Mouse (Mus musculus) right cerebral cortex, postnatal 4 days (tissue): ENCODE measurements around the gene Ccdc60.
A peak's percentile ranks its signal among the peaks of the same experiment; 100 is the strongest.
"Not testable (repeated sequence)": the region's sequence is repeated elsewhere in the genome, so short reads cannot be mapped to it uniquely, and the experiment has no call there.

Experiments used
- DNase-seq: peaks from one replicate; pipeline ENCODE4 v3.0.0-alpha.2; 2022

Gene Ccdc60

GRCm38 (mm10) chr5:116288849-116289570 lies at the start of gene Ccdc60:
Gene Ccdc60 (minus strand): TSS chr5:116288985.
- no peak for DNase-seq

DNA sequence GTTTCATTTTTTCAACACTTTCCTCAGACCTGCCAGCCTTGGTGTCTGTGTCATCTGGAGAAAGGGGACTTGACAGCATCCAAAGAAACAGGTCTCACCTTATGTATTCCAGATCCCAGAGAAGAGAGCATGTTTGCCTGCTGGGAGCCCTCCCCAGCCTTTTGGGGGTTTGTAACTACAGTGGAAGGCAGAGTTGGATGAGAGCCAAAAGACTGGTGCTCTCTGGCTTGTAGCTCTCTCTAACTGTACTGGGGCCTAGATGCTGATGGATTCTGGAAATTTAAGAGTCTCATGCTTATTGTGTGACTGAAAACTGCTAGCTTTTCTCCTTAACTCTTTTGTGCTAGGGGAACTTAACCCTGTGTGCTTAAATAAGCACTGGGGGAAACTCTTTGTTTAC lies 47.4 kb upstream of the Ccdc60 start:
- DNase-seq, result no peak

DNA sequence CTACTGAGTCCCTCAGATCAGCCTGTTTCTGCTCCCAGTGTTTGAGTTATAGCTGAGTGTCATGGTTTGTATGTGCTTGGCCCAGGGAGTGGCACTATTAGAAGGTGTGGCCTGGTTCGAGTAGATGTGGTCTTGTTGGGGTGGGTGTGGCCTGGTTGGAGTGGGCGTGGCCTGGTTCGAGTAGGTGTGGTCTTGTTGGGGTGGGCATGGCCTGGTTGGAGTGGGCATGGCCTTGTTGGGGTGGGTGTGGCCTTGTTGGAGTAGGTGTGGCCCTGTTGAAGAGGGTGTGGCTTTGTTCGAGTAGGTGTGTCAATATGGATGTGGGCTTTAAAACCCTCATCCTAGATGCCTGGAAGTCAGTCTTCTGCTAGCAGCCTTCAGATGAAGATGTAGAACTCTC lies 40.1 kb upstream of the Ccdc60 start:
- DNase-seq, result no peak

GRCm38 (mm10) chr5:116323401-116323800 lies 34.6 kb upstream of the Ccdc60 start:
- no peak for DNase-seq

GRCm38 (mm10) chr5:116322365-116323027 lies 33.7 kb upstream of the Ccdc60 start:
- peak; percentile 15 for DNase-seq

DNA sequence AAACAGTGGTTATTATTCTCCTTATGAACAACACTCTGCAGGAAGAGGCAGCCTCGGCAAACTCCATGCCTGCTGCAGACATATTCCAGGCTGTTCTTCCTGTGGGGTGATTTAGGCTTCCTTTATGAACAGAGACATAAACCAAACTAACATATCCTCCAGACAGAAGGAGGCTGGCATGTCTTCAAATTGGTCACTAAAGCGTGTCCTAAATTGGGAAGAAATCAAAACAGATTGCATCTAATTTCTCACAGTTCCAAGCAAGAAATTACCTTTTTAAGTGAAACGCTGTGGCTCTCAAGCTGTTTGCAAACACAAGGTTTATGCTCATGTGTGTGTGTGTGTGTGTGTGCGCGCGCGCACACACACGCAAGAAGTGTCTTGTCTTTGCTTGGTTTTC lies 24.9 kb upstream of the Ccdc60 start:
- no peak for DNase-seq

DNA sequence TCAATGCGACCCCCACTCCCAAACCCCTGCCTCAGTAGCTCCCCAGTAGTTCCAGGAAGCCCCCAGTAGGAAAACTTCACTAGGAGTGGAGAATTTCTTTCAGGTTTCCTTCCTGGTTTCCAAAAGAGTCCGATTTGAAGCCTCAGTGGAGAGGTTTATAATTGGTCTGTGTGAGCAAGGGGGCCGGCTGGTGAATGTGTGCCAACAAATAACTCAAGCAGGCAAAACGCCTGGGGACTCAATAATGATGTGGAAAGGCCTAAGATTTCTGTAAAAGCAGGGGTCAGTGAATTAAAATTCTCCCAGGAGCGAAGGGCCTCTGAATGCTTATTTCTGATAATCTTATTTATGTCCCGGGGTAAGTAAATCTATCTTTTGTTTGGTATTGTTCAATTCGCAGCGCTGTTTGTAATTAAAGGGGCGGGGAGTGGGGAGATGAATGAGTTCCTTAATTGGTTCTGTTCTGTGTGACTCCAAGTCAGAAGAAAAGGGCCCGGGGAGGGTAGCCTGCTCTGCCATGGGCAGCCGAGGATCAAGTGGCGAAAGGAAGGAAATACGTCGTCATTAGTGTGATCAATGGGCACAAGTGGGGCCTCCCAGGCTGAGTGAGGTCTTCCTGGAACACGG lies 23.4 kb upstream of the Ccdc60 start:
- DNase-seq, result no peak

GRCm38 (mm10) chr5:116311636-116312035 lies 22.9 kb upstream of the Ccdc60 start:
- no peak for DNase-seq

DNA sequence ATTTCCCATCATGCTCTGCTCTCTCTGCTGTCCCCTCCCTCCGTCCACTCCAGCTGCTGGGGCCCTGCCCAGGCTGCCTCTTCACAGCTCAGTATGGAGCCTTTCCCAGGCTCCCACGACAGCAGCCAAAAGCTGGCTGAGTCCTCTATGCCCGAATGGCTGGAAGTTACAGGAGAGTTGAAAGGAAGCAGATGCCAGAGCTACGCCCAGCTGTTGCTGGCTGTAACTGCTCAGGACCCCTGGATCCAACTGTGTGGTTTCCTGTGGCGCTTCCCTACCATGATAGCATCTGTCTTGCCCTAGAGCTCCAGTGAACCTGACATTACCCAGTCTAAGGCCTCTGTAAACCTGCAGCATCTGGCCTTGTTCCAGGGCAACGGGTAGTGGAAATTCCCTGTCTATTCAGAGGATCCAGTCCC lies 20.6 kb upstream of the Ccdc60 start:
- no peak for DNase-seq

GRCm38 (mm10) chr5:116305557-116305956 lies 16.8 kb upstream of the Ccdc60 start:
- DNase-seq, result no peak

DNA sequence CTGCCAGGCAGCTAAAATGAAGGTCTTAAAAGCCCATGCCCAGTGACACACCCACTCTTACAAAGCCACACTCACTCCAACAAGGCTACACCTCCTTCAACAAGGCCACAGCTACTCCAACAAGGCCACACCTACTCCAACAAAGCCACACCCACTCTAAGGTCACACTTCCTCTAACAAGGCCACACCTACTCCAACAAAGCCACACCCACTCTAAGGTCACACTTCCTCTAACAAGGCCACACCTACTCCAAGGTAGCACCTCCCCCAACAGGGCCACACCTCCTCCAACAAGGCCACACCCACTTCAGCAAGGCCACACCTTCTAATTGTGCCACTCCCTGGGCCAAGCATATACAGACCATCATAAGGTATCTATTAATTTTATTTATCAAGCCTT lies 16.4 kb upstream of the Ccdc60 start:
- not testable (repeated sequence) for DNase-seq

- no peak for DNase-seq
Measured at GRCm38 (mm10) chr5:116300984-116301383, 12.2 kb upstream of the Ccdc60 start.

- no peak for DNase-seq
Measured at GRCm38 (mm10) chr5:116293501-116293900, 4.7 kb upstream of the Ccdc60 start.

GRCm38 (mm10) chr5:116290584-116290983 lies 1.8 kb upstream of the Ccdc60 start:
- DNase-seq, result no peak

DNA sequence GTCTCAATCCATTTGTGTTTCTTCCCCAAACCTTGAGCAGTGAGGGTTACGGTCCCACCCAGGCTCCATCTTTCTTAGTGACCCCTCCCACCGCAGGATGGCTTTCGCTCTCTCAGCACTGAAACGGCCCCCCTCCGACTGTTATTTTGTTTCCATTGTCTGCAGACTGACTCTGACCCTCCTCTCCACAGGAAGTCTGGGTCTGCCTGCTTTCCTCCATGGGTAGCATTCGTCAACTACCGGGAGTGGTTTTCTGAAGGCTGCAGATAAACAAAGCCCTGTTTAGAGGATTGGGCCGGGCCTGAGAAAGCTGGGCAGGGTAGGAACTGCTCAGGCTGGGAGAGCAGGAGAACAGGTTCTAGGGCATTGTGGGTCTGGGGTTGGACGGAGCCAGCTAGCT lies 1.1 kb upstream of the Ccdc60 start:
- DNase-seq, result no peak

DNA sequence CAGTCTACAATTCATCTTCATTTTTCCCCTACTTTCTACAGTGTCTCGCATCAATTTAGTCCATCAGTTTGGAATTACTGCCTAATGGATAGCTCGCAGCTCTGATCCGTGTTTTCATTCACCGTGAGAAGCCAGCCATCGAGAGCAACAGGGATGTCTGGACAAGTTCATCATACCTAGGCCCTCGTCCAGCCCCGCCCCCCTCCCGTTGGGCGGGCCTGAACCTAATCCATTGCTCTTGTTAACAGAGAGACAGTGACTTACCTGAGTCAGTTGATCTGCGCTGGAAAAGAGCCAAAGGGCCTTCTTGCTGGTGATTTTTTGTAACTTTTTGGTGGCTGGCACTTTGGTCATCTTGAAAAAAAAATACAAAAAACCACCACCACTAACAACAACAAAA lies 602 bp downstream of the Ccdc60 start:
- no peak for DNase-seq

DNA sequence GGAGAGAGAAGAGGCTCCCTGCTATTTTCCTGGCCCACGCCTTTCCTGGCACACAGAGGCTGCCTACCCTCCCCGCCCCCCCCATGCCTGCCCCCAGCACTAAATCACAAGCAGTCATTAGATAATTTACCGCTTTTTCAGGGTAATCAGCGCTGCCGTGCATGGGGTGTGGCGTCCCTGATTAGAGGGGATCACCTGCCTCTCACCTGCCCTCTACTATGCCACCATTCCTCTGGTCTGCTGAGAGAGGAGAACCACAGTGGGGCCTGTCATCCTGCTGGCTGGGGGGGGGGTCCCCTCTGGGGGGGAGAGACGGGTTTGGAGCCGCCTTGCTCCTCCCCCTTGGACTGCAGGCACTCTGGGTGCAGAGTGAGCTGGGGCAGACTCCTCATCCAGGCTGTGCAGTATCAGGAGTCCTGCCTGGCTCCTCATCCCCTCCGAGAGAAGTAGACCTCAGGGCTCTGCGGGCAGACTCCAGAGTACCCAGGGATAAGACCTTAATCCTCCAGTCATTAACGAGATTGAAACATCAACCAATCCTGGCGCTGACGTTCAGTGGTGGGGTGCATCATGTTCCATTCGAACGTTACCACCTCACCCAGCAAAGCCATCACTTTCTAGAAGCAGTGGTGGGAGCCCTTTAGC lies 3.1 kb downstream of the Ccdc60 start:
- no peak for DNase-seq

DNA sequence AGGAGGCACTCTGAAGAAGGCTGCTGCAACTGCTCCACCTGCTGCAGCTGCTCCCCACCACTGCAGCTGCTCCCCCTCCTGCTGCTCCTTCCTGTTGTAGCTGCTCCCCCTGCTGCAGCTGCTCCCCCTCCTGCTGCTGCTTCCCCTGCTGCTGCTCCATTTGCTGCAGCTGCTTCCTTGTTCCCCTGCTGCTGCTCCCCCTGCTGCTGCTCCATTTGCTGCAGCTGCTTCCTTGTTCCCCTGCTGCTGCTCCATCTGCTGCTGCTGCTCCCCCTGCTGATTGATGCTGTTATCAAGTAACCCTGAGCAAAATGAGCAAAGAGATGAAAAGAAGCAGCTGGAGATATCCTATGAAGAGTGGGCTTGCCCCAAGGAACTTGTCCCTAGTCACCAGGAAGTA lies 8.3 kb downstream of the Ccdc60 start:
- DNase-seq, result no peak

- no peak for DNase-seq
Measured at GRCm38 (mm10) chr5:116278436-116278918, 10.3 kb downstream of the Ccdc60 start.

- no peak for DNase-seq
Measured at GRCm38 (mm10) chr5:116277951-116278350, 10.8 kb downstream of the Ccdc60 start.

- no peak for DNase-seq
Measured at GRCm38 (mm10) chr5:116274818-116275217, 14.0 kb downstream of the Ccdc60 start.

- no peak for DNase-seq
Measured at GRCm38 (mm10) chr5:116274365-116274764, 14.4 kb downstream of the Ccdc60 start.

- no peak for DNase-seq
Measured at GRCm38 (mm10) chr5:116271511-116272227, 17.1 kb downstream of the Ccdc60 start.
